Mouse (Mus musculus) hindbrain, embryonic 14.5 days (tissue): ENCODE results near the gene Mob3b. TPM values are rescaled to one million over a fixed set of nuclear protein-coding genes. Genes with fewer than 3 reads are reported as not detected.
"Not testable (repeated sequence)": the region's sequence is repeated elsewhere in the genome, so short reads cannot be mapped to it uniquely, and the experiment has no call there.

Source experiments
- ATAC-seq: fragments of 200-750 bp; cut with Nextera tagmentation; 2 replicates; pipeline ENCODE4 v1.8.0; 2017; ENCODE audit warnings: moderate number of reproducible peaks, mild to moderate bottlenecking, moderate TSS enrichment, moderate library complexity; ENCODE audit not compliant: low FRiP score
- DNase-seq: peaks from one replicate; pipeline ENCODE4 v3.0.0-alpha.2; 2015; ENCODE audit warnings: low spot score
- H3K27ac ChIP-seq: fragments of 300-500 bp; sonication (generic); 2 replicates; pipeline ENCODE4 v1.5.1; 2014; ENCODE audit warnings: mild to moderate bottlenecking, moderate library complexity
- H3K27me3 ChIP-seq: fragments of 300-500 bp; sonication (generic); 2 replicates; pipeline ENCODE4 v1.6.1; 2014; ENCODE audit warnings: mild to moderate bottlenecking, low read length, mixed read lengths; ENCODE audit not compliant: control insufficient read depth, insufficient read depth
- H3K36me3 ChIP-seq: fragments of 300-500 bp; sonication (generic); replicated peaks from 2 replicates; pipeline ENCODE4 v1.6.1; 2014; ENCODE audit not compliant: control insufficient read depth, insufficient read depth
- H3K4me1 ChIP-seq: fragments of 300-500 bp; sonication (generic); replicated peaks from 2 replicates; pipeline ENCODE4 v1.6.1; 2014; ENCODE audit warnings: antibody characterized with exemption, low read length, mixed read lengths; ENCODE audit not compliant: control insufficient read depth, insufficient read depth
- H3K4me2 ChIP-seq: fragments of 300-500 bp; sonication (generic); replicated peaks from 2 replicates; pipeline ENCODE4 v1.6.1; 2014; ENCODE audit warnings: mild to moderate bottlenecking, moderate library complexity
- H3K4me3 ChIP-seq: fragments of 300-500 bp; sonication (generic); replicated peaks from 2 replicates; pipeline ENCODE4 v1.5.1; 2014; ENCODE audit warnings: mild to moderate bottlenecking, low read length
- H3K9ac ChIP-seq: fragments of 300-500 bp; sonication (generic); 2 replicates; pipeline ENCODE4 v1.6.1; 2014
- H3K9me3 ChIP-seq: fragments of 300-500 bp; sonication (generic); 2 replicates; pipeline ENCODE4 v1.6.1; 2016; ENCODE audit warnings: low read length; ENCODE audit not compliant: control insufficient read depth
- WGBS: fragments of 180-500 bp; shearing (Covaris S2); extraction: QIAGEN DNeasy Blood & Tissue Kit; methylation state at CpG from one replicate; pipeline ENCODE4 v1.1.7; 2014; 5-methylcytosine and 5-hydroxymethylcytosine counted together
- polyA plus RNA-seq: library from polyadenylated mRNA; unstranded; fragments of >200 nt; fragmentation: Nextera tagmentation; extraction: Ambion mirVana; gene quantifications from 2 replicates; pipeline ENCODE4 v1.2.1, GENCODE M21; 2014

Gene Mob3b
- polyA plus RNA-seq, 1 experiment from 2014 or later, result 4.0 TPM

GRCm38 (mm10) chr4:34959477-34959876, 197.8 kb downstream of the Mob3b start:
- Histone ChIP-seq H3K27ac (no peak overlapping the region), H3K4me3 (no peak overlapping the region), H3K36me3 (no peaks in the 10 kb centered on the region), H3K27me3 (no peaks in the 10 kb centered on the region), H3K4me2 (no peak overlapping the region), H3K4me1 (no peaks in the 10 kb centered on the region), H3K9ac (no peak overlapping the region), H3K9me3 (no peaks in the 10 kb centered on the region)
- DNase-seq (no peak), ATAC-seq (no peak)
- 84% methylated on average over 6 of the region's 6 CpGs for WGBS

DNA sequence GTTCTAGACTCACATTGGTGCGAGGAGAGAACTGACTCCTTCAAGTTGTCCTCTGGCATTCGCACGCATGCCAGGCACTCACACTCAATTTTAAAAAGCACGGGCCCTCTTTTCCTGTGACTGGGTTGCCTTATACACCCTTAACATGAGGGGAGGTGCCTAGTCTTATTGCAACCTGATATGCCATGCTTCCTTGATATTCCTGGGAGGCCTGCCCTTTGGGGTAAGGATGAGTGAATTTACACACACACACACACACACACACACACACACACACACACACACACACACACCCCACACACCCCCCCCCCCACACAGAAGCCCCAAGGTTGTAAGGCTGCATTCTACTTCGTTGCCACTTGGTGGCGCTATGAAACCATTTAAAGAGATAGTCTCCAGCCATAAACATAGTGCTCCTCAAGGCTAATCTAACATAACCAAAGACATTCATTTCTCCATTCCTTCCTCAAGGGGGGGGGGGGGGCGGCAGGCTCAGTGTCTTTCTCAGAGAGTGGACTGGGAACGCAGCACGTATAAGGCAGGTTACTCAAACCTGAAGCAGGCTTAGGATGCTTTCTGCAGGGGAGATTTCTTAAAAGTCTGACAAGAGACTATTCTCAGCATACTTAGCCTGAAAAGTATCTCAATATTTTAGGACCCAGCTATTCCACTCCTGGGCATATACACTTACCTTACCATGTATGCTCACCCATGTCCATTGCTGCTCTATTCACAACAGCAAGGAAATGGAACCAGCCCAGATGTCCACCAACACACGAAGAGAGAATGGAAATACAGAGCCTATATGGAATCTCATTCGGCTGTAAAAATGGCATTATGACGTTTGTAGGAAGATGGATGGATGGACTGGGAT, 198.9 kb downstream of the Mob3b start:
- no peak overlapping the region for H3K27ac ChIP-seq
- no peak overlapping the region for H3K9ac ChIP-seq
- 0 out of 2 replicates have a peak overlapping the region, but pooled peaks have one; percentile 27 for H3K4me2 ChIP-seq
- H3K4me1 ChIP-seq, result no peaks in the 10 kb centered on the region
- WGBS, result 41% methylated on average over 12 of the region's 12 CpGs
- H3K36me3 ChIP-seq, result no peaks in the 10 kb centered on the region
- DNase-seq (peak; percentile 79), ATAC-seq (peak; percentile 85)
- no peak overlapping the region for H3K4me3 ChIP-seq
- H3K9me3 ChIP-seq, result no peaks in the 10 kb centered on the region
- no peaks in the 10 kb centered on the region for H3K27me3 ChIP-seq

DNA sequence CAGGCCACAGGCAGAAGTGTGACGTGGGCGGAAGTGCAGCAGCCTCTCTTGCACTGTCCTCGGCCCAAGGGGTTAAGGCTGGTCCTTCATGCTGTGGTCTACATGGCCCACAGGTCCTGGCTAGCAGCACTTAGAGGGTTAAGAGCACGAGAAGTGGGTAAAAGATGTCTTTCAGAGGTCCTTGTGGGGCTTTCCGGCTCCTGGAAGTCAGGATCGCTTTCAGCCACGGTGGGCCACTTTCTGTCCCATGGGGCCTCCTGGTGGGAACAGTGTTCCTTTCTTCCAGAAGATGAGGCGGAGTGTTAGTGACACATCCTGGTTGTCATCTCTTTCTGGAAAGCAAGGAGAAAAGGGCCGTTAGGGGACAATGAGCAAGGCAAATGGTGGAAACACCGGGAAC, 203.6 kb downstream of the Mob3b start:
- 76% methylated on average over 10 of the region's 10 CpGs for WGBS
- DNase-seq (no peak), ATAC-seq (no peak)
- H3K4me1 ChIP-seq, result no peaks in the 10 kb centered on the region
- no peak overlapping the region for H3K4me3 ChIP-seq
- no peaks in the 10 kb centered on the region for H3K36me3 ChIP-seq
- no peak overlapping the region for H3K4me2 ChIP-seq
- no peak overlapping the region for H3K9ac ChIP-seq
- H3K27ac ChIP-seq, result no peak overlapping the region
- H3K27me3 ChIP-seq, result no peaks in the 10 kb centered on the region
- no peaks in the 10 kb centered on the region for H3K9me3 ChIP-seq

DNA sequence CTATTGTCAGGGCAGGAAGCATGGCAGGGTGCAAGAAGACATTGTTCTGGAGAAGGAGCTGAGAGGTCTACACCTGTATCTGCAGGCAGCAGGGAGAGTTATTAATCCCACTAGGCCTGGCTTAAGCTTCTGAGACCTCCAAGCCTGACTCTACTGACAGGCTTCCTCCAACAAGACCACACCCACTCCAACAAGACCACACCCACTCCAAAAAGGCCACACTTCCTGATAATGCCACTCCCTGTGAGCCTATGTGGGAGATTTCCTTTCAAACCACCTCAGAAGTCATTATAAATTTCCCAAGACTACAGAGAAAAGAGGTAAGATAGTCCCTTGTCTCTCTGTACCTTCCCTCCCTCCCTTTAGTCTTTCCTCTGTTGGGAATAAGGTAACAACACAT, 210.1 kb downstream of the Mob3b start:
- Histone ChIP-seq H3K9ac (no peak overlapping the region), H3K4me1 (no peaks in the 10 kb centered on the region), H3K27me3 (no peaks in the 10 kb centered on the region), H3K4me3 (no peak overlapping the region), H3K4me2 (no peak overlapping the region), H3K36me3 (no peaks in the 10 kb centered on the region), H3K27ac (no peak overlapping the region), H3K9me3 (no peaks in the 10 kb centered on the region)
- no peak for ATAC-seq
- no peak for DNase-seq

DNA sequence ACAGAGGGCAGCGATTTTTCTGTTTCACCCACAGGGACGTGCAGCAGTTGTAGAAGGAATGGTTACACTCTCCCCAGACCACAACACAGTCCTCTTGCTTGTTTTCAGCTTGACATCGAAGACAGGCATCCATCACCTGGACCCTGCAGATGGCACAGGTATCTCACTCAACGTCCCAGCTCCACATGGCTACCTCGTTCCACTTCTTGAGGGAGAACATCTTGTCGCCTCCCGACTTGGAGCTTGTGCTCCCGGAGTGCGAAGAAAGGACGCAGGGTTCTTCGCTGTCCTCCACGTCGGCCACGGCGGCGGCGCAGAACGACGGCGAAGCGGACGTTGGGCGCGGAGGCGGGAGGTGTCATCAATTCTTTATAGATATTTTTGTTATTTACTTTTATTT, 216.2 kb downstream of the Mob3b start:
- H3K4me3 ChIP-seq, result no peak overlapping the region
- H3K9me3 ChIP-seq, result no peaks in the 10 kb centered on the region
- no peaks in the 10 kb centered on the region for H3K36me3 ChIP-seq
- WGBS, result 95% methylated on average over 25 of the region's 25 CpGs
- ATAC-seq, result no peak
- no peaks in the 10 kb centered on the region for H3K27me3 ChIP-seq
- H3K27ac ChIP-seq, result no peak overlapping the region
- no peak overlapping the region for H3K9ac ChIP-seq
- no peak for DNase-seq
- no peak overlapping the region for H3K4me2 ChIP-seq
- H3K4me1 ChIP-seq, result no peaks in the 10 kb centered on the region

DNA sequence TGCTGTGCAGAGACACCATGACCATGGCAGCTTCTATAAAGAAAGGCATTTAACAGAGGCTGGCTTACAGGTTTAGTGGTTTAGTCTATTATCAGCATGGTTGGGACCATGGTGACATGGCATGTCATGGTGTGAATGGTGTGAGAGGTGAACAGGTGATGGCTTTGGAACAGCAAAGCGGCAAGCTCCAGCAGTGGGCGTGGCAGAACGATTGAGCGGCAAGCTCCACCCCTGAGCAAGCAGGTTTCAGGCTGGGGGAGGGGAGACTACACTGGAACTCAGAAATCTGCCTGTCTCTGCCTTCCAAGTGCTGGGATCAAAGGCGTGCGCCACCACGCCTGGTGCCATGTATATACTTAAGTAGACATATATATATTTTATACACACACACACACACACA, 228.9 kb downstream of the Mob3b start:
- H3K4me2 ChIP-seq, ATAC-seq, H3K4me1 ChIP-seq, H3K27me3 ChIP-seq, H3K27ac ChIP-seq, H3K9me3 ChIP-seq, H3K9ac ChIP-seq, DNase-seq, H3K4me3 ChIP-seq, H3K36me3 ChIP-seq: not testable (repeated sequence)
- WGBS, result 85% methylated on average over 7 of the region's 7 CpGs

- WGBS, result 68% methylated on average over 6 of the region's 6 CpGs
- no peaks in the 10 kb centered on the region for H3K9me3 ChIP-seq
- H3K36me3 ChIP-seq, result no peaks in the 10 kb centered on the region
- ATAC-seq (peak; percentile 80; the same call in 1 of the 2 replicates), DNase-seq (peak; percentile 80)
- H3K27me3 ChIP-seq, result no peaks in the 10 kb centered on the region
- H3K4me3 ChIP-seq, result no peak overlapping the region
- no peak overlapping the region for H3K4me2 ChIP-seq
- no peak overlapping the region for H3K9ac ChIP-seq
- H3K27ac ChIP-seq, result no peak overlapping the region
- no peaks in the 10 kb centered on the region for H3K4me1 ChIP-seq
Measured at GRCm38 (mm10) chr4:34922177-34922870, 235.0 kb downstream of the Mob3b start.

- ATAC-seq, result no peak
- no peak overlapping the region for H3K4me2 ChIP-seq
- DNase-seq, result no peak
- 48% methylated on average over 7 of the region's 7 CpGs for WGBS
- H3K4me3 ChIP-seq, result no peak overlapping the region
- no peaks in the 10 kb centered on the region for H3K4me1 ChIP-seq
- no peaks in the 10 kb centered on the region for H3K36me3 ChIP-seq
- H3K9me3 ChIP-seq, result no peaks in the 10 kb centered on the region
- no peaks in the 10 kb centered on the region for H3K27me3 ChIP-seq
- no peak overlapping the region for H3K9ac ChIP-seq
- H3K27ac ChIP-seq, result no peak overlapping the region
Measured at GRCm38 (mm10) chr4:34917400-34917799, 239.9 kb downstream of the Mob3b start.

GRCm38 (mm10) chr4:34912171-34912570, 245.1 kb downstream of the Mob3b start:
- Histone ChIP-seq H3K4me3 (no peak overlapping the region), H3K4me1 (no peaks in the 10 kb centered on the region), H3K9me3 (no peaks in the 10 kb centered on the region), H3K27me3 (no peaks in the 10 kb centered on the region), H3K36me3 (no peaks in the 10 kb centered on the region), H3K9ac (no peak overlapping the region), H3K4me2 (no peak overlapping the region), H3K27ac (no peak overlapping the region)
- no peak for ATAC-seq
- WGBS, result 84% methylated on average over 3 of the region's 3 CpGs
- no peak for DNase-seq
